Mouse (Mus musculus) testis, adult 10 weeks (tissue): ENCODE results near the gene a. TPM values are rescaled to one million over a fixed set of nuclear protein-coding genes. Genes with fewer than 3 reads are reported as not detected.

Source experiments
- polyA plus RNA-seq: library from polyadenylated mRNA; stranded (reverse); fragments of 350-450 nt; fragmentation: Illumina TruSeq; extraction: RNeasy Lipid Tissue Mini Kit (QIAGEN cat#74804); gene quantifications from one replicate; pipeline ENCODE4 v1.2.3, GENCODE M21; 2014; ENCODE audit warnings: low read depth, low replicate concordance

Gene a
- not detected for polyA plus RNA-seq

DNA sequence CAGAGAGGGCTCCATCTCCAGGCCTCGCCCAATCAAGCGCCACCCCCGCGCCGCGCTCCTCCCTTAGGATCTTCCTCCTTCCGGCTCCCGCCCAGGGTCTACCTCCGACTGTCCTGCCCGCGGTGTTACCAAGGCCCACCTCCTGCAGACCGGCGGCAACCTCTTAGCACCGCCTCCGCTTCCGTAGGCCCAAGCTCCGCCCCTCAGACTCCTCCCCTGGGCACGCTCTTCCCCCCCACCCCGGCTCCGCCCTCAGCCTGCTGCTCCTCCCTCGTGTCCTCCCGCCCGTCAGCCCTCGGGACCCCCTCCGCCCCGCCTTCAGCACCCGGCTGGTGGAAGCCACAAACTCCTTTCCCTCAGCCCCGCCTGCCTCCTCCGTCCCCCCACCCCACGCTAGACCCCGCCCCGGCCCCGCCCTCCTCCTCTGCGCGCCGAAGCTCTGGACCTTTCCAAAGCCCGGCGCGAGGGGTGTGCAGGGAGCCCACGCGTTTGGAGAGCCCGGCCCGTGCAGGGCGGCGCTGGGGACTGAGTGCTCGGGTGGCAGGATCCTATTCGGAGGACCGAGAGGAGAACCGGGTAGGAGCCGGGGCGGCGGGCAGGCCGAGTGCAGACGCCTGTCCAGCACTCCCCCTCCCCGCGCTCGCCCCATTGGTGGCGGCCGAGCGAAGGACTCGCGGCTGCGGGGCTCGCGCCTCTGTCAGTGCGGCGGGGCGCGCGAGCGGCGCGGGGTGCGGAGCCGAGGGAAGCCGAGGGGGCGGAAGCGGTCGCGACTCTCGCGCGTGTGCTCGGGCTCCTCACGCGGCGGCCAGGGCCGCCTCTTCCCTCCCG is at the start of gene a, which contains the start of gene Raly:
a (plus strand) TSS at position 747 of the 828 bp plus-strand sequence.
Raly (plus strand) TSS at position 441 of the 828 bp plus-strand sequence.

DNA sequence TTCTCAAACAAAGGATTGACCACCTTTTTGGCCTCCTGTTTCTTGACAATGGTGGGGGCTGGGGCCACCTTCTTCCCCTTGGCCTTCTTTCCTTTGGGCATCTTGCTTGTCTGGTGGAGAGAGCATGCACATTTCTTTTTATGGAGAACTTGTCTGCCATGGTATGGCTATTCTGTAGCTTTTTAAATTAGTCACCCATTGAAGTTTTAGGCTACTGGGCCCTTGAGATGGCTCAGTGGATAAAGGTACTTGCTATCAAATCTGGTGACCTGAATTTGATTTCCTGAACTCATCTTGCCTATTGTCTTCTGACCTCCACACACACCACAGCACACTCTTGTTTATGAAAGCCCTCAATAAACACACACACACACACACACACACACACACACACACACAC is 21.3 kb upstream of the a start, which contains the start of gene Gm14214:
Gm14214 (minus strand) TSS at position 101 of the 400 bp plus-strand sequence.

DNA sequence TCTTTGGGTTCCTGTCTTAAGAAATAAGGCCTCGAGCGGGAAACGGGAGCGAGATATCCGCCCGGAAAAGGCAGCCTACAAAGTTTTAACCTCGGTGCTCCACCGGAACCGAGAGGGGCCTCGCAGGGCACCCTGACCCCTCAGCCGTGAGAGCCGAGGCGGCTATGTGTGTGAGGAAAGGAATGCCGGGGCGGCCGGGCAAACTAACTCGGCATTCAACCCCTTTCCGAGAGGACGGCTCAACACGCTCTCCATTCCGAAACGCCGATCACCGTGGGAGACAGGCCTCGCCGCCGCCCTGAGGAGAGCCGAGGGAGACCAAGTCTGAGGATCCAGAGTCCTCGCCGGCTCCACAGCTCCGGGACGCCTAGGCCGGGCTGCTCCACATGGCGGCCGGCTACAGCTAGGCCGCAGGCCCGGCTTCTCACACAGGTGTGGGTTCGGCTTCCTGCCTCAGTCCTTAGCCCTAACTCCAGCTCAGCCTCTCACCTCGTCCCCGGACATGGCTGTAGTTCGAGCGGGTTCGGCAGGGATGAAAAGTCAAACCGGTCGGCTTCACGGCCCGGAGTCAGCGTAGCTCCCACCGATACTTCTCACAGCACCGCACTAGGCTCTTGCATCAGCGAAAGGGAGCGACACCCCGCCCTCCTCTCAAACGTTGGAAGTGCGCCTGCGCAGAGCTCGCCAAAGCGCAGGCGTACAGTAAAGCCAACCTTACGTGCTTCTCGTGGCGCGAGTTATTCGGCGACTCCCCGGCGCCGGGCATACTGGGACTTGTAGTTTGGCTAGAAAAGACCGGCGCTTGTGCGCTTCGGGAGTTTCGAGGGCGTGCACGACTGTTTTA is 101.2 kb downstream of the a start, which contains the start of gene Eif2s2:
Eif2s2 (minus strand) TSS at position 735 of the 844 bp plus-strand sequence.

DNA sequence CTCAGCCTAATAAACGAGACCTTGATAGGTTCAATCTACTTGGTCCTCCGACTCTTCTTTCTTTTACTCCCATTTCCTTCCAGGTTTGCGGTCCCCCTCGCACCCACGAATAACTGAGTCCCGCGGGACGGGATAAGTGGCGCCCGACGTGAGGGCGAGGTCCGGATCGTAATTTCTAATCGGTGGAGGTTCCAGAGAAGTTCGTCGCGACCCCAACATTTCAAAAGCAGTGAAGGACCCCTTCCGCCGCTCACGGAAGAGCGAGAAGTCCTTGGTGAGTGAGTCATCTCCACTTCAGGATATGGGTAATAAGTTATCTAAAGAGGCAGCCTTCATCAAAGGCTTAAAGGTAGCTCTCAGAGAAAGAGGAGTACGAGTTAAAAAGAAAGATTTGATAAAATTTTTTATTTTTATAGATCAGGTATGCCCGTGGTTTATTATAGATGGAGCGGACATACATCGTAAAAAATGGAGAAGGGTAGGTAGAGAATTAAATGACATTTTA is 227.1 kb downstream of the a start, which contains the start of gene Gm14226:
Gm14226 (plus strand) TSS at position 16 of the 505 bp plus-strand sequence.

DNA sequence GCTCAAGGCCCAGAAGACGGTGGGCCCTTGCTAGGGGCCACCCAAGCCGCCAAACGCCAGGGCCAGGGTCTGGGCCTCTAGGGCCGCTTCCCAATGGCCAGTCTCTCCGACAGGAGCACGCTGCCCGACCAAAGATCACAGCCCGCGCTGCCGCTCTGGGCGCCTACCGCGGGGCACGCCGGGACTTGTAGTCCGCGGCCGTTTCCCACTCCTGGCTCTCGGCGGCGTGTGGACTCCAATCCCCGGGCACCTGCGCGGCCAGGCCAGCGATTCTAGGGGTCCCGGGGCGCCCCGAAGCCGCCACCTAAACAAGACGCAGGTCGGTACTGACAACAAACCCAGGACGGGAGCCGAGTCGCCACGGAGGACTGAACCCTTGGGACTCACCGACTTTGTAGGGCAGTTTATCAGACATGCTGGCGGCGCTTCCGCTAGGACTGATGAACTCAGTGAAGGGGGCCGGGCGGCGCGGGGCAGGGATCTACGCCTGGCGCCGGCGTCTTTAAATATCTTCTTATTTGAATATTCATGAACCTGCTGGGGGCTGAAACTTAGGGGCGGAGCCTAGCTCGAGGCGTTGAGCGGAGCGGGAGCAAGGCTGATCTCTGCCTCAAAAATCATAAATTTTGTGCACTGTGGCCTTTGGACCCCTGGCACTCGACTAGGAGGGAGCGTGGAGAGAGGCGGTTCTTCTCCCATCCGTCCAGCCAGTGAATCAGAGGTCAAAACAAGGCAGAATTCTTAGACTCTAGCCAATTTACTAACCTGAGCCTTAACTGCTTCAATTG is 283.0 kb downstream of the a start, which contains the start of gene Ahcy:
Ahcy (minus strand) TSS at position 520 of the 788 bp plus-strand sequence.

Other genes starting within 250 kb of the a start
- 4.3 TPM for gene 1700003F12Rik, start 244.3 kb upstream of the a start, polyA plus RNA-seq
- gene Actl10, start 239.6 kb upstream of the a start, polyA plus RNA-seq, result 2.3 TPM
- gene Necab3, start 232.5 kb upstream of the a start, polyA plus RNA-seq, result 4.3 TPM
- 0.10 TPM for gene E2f1, start 221.5 kb upstream of the a start, polyA plus RNA-seq
- gene Pxmp4, start 187.7 kb upstream of the a start, polyA plus RNA-seq, result 1.0 TPM
- not detected for gene Zfp341, start 178.1 kb upstream of the a start, polyA plus RNA-seq
- gene 4930519P11Rik, start 178.0 kb upstream of the a start, polyA plus RNA-seq, result 0.76 TPM
- 60.7 TPM for gene Chmp4b, start 139.7 kb upstream of the a start, polyA plus RNA-seq
- gene Gm14214, start 21.4 kb upstream of the a start, polyA plus RNA-seq, result not detected
- 42.9 TPM for gene Raly, start 306 bp upstream of the a start, polyA plus RNA-seq
- 351 TPM for gene Eif2s2, start 101.5 kb downstream of the a start, polyA plus RNA-seq
- gene Gm14226, start 226.9 kb downstream of the a start, polyA plus RNA-seq, result 59.4 TPM